Mouse (Mus musculus): ENCODE results near the gene Dynll2.

Dynll2 gene

DNA sequence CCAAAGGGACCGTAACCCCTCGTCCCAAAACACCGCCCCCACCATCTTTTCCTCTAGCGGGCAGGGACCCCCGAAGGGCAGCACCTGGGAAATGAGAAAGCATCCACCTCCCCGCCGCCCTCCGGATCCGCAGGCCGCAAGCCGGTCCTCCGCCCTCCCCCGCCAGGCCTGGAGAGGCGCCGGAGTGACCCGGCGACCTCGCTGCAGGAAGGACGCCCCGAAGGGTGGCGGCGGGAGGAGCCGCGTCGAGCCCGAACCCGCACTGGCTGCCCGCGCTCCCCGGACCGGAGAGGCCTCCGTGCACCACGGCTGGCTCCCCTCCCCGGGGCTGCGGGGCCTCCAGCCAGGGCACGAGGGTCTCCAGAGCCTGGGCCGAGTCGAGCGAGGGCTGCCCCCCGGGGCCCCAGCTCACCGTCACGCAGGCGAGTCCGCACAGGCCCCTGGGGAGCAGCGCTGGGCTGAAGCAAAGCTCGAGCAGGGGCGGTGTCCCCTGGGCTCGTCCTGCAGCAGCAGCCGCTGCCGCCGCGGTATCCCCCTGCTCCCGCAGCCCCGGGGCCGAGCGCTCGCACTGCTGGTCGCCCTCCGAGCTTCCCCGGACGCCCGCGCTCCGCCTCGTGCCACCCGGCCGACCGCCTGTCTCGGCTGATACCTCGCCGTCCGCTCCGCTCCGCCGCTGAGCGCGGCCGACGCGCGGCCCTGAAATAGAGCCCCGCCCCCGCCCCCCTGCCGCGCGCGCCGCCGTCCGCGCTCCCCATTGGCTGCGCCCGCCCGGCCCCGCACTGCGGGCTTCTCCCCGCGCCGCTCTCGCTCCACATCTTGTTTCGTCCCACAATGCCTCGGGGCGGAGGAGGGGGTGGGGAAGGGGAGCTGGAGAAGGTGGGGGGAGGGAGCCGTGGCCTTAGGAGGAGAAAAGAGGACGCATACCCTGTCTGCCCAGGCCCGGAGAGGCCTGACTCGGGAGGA is at the start of gene Dynll2:
Gene Dynll2, minus strand, starts transcription at position 703 of the 963 bp plus-strand sequence.
- peak; percentile 93 for DNase-seq (ENCODE audit: low read depth, low spot score)

GRCm38 (mm10) chr11:88036761-88037251 is 49.5 kb upstream of the Dynll2 start:
- DNase-seq (ENCODE audit: low read depth, low spot score), result no peak

DNA sequence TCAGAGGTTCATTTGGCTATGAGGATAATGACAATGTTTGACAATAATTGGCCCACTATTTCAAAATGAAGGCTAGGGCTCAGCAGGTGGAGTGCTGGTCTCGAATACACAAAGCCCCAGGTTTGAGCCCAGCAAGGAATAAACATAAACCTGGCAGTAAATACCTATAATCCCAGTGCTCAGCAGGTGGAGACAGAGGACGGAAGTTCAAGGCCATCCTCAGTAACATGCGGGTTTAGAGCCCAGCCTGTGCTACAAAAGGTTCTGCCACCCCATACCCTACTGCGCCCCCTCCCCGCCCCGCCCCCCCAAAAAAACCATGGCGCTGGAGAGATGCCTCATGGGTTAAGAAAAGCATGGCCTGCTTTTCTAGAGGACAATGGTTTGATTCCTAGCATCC is 48.6 kb upstream of the Dynll2 start:
- no peak for DNase-seq (ENCODE audit: low read depth, low spot score)

DNA sequence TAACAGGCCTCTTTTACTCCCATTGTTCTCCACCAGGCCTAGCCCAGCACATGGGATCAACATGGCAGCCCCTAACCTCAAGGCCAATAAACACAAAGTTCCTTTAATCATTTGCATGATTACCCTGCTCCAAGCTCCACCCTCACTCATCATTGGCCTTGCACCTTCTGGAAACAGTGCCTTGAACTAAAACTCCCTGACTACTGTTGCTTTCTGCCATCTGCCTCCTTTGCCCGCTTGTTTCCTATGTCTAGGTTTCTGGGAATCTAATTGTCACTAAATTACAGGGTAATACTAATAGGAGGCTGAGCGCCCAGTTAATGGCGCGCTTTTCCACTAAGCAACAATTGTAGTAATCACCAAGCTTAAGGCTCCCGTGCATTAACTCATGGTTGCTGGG is 44.4 kb upstream of the Dynll2 start:
- DNase-seq (ENCODE audit: low read depth, low spot score), result no peak

DNA sequence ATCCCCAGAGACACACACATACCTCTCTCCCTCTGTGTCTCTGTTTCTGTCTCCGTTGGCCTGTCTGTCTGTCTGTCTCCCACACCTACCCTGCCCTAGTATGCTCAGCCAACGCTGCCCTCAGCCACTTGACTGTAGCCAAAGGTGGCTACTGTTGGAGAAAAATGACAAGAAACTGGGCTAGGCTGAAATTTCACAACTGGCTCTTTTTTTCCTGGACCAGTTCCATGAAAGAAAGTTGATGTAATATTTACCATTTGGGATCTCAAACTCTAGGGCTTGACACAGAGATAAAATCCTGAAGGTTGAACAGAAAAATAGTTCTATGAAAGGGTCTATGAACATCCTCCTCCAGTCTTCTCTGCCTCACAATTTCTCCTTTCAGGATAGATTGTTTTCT is 43.5 kb upstream of the Dynll2 start:
- DNase-seq (ENCODE audit: low read depth, low spot score), result no peak

- no peak for DNase-seq (ENCODE audit: low read depth, low spot score)
Measured at GRCm38 (mm10) chr11:88030219-88030618, 42.9 kb upstream of the Dynll2 start.

DNA sequence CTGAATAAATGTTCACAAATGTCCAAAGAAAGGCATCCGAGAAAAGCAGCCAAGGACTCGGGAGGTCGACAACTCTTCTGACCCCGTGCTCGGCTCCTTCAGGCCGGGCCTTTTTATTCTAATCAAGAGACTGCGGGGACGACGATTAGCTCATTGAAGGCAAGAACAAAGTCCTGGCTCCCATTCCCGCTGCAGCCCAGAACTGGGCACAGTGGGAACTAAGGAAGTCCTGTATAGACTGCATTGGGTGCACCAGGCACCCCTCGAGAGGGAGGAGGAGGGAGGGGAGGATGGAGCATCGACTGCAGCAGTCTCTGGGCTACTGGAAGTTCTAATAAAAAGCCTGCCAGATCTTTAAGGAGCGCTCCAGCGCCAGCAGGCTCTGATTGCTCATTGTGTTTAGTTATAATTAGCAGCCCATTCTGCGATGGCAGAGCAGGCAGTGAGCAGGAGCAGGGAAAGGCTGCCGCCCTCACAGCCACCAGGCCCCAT is 40.9 kb upstream of the Dynll2 start:
- no peak for DNase-seq (ENCODE audit: low read depth, low spot score)

DNA sequence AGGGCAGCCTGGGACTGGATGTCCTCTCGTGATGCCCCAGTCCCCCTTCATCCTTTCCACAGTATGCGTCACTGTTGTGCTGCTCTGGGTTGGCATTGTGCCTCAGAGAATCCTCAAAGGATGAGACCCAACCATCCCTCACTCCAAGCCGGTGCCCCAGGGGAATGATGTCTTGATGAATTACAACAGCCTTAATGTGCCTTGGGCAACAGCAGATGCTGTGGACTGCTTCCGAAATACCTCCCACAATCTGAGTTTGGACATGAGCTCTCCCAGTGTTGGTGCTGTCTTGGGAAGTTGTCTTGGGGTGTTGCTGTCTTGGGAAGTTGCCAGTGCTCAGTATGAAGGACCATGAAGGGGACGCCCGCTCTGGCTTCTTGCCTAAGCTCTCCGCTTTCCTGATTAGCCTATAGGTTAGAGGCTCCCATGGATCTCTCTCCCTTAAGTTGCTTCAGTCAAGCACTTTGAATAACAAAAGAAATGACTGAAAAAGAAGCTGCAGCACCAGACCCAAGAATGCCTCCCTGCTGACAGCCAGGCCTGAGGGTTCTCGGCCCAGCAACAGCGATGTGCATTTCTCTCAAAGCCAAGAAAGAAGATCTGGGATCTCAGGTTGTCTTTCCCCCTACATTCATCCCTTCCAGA is 40.2 kb upstream of the Dynll2 start:
- DNase-seq (ENCODE audit: low read depth, low spot score), result no peak

DNA sequence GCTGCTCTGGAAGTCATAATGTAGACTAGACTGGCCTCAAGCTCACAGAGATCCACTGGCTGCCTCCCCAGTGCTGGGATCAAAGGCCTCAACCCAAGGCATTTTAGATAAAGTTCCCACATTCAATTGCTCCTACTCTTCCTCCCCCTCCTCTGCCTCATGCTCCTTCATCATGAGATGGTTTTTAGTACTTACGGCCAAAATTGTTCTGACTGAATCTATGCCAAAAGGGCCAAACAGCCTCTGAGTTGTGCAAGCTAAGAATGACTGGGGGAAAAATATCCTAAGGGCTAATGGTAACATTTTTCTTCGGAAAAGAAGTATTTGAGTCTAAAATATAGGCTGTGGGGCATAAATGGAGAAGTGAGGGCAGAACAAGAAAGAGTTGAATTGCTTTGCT is 36.6 kb upstream of the Dynll2 start:
- no peak for DNase-seq (ENCODE audit: low read depth, low spot score)

DNA sequence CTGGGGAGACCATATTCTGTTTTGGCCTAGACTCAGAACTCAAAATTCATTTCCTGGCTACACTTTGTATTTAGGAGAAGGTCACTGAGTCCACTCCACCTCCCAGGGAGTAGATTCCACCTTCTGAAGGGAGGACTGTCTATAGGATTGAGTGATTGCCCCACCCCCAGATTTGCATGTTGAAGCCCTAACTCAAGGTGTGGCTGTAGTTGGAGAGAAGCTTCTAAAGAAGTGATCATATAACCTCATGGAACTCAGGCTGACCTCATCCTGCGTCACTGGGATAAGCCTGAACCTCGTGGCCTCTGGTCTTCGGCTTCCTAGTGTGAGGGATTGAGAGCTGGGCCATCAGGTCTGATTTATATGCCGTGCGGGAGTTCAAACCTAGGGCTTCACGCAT is 28.5 kb upstream of the Dynll2 start:
- no peak for DNase-seq (ENCODE audit: low read depth, low spot score)

GRCm38 (mm10) chr11:88015161-88015560 is 27.8 kb upstream of the Dynll2 start:
- no peak for DNase-seq (ENCODE audit: low read depth, low spot score)

DNA sequence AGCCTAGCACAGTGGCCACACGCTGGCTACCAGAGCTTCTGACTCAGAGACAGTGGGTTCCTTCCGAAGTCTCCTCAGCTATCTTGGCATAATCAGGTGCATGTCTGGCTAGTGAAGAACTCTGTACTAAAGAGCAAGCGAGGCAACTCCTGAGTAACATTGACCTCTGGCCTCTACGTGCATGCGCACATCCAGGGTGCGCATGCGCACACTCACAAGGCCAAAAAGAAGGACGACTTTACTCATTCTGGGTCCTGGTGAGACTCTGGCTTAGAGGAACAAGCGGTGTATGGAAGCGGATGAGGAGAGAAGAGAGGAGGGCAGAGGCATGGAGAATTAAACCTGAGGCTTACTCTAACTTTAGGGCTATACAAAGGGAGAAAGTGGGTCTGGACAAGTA is 26.3 kb upstream of the Dynll2 start:
- DNase-seq (ENCODE audit: low read depth, low spot score), result no peak

GRCm38 (mm10) chr11:88012621-88013244 is 25.4 kb upstream of the Dynll2 start:
- no peak for DNase-seq (ENCODE audit: low read depth, low spot score)

DNA sequence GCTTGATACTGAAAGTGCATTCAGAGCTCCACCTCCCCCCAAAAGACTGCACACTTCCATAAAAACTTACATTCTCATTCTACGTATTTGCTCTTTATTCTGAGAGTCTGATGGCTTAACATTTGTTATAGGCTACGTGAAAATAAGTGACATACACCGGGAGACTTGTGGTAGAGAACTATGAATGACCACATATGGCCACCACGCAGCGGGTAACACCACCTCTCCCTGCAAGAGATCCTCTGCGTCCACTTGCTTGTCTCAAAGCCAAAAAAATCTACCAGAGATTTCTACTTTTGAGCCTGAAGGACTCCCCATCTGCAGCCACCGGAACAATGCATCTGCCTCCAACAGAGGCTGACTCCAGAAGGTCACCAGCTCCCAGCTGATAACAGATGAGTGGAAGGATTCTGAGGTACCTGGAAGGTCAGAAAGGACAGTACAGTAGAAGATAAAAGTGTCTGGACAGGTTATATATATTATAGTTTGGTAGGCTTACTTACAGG is 24.6 kb upstream of the Dynll2 start:
- no peak for DNase-seq (ENCODE audit: low read depth, low spot score)

DNA sequence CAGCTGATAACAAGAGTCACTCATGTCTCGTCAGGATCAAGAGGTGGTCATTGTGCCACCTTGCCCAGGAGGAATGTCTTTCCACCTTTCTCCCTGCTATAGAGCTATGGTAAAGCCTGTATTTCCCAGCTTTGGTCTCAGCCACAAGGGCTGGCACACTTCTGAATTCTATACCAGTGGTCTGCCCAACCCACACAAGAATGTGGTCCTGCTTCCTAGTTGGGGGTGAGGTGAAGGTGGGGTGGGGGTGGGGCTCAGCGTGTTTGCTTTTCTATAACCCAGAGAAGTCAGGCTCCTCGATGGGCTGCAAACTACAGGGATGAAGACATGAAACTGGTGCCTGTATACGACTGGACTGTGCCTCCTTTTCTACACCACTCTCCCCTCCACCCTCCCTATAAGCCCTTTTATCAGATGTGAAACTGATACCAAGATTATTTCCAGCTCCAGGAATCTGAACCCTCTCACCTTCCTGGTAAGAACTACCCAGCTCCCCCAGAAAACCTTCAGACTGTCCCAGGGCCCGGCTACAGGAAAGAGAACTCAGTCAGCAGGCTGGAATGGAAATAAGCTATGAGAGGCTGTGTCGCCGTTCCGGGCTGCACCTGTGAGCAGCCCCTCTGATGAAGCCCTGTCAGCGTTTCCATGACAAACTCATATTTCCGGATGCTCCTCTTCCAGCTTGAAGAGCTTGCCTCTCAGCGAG is 24.0 kb upstream of the Dynll2 start:
- DNase-seq (ENCODE audit: low read depth, low spot score), result no peak

- no peak for DNase-seq (ENCODE audit: low read depth, low spot score)
Measured at GRCm38 (mm10) chr11:88009542-88010190, 22.3 kb upstream of the Dynll2 start.

DNA sequence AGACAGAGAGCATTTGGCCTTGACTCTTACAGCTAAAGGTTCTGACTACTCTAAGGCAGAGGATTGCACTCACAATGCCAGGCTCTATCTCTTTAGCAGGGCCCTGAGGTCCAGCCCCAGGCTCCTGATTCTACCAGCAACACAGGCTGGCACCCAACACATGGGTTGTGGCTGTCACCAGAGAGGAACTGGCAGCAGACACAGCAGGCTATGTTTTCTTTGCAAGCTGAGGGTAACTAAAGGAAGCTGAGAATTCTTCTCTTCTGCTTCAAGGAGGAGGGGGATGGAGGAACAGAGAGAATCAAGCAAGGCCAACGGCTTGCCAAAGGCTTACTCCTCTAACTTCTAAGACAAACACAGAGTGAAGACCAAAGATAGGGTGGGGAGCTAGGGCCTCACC is 21.3 kb upstream of the Dynll2 start:
- DNase-seq (ENCODE audit: low read depth, low spot score), result no peak

DNA sequence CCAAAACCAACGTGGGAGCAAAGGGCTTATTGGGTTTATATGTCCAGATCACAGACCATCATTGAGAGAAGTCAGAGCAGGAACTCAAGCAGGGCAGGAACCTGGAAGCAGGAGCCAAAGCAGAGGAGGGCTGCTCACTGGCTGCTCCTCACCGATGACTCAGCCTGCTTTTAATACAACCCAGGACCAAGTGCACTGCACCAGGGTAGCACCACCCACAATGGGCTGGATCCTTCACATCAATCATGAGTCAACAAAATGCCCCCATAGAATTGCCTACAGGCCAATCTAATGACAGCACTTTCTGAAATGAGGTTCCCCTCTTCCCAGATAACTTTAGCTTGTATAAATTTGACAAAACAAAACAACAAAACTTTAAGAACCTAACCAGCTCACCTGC is 16.8 kb upstream of the Dynll2 start:
- DNase-seq (ENCODE audit: low read depth, low spot score), result no peak

- no peak for DNase-seq (ENCODE audit: low read depth, low spot score)
Measured at GRCm38 (mm10) chr11:88002738-88003137, 15.4 kb upstream of the Dynll2 start.

DNA sequence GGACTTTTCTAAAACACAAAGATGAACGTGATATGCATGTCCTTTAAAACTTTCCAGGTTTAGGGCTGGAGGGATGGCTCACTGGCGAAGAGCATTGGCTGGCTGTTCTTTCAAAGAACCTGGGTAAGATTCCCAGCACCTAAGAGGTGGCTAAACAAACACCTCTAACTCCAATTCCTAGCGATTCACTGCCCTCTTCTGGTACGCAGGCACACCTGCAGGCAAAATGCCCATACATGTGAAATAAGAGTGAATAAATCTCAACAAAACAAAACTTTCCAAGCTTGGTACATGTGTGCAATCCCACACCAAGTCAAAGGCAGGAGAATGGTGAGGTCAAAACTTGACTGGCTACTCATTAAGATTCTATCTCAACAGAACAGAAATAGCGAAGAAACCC is 12.4 kb upstream of the Dynll2 start:
- DNase-seq (ENCODE audit: low read depth, low spot score), result no peak

DNA sequence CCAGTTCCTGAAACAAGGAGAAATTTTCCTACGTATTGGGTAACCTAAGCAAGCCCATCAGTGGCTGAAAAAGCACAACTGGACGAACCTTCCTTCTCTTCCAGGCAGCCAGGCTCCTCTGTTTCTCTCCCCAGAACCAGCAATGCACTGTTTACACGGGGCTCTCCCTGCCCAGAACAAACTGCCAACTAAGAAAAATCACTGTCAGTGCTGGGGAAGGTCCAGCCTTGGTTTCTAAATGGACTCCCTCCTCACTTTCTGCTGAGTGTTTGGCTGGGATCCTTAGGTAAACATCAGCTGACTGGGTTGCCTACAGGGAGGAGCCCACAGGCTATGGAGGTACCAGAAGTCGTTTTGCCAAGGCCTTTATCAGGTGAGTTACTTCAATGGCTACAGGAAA is 4.5 kb upstream of the Dynll2 start:
- no peak for DNase-seq (ENCODE audit: low read depth, low spot score)

All from forelimb bud, embryonic 11.5 days (tissue).